Mouse (Mus musculus): ENCODE measurements at regions not wholly inside any gene's neighbourhood (a gene's known extent, or its start where the extent isn't known, plus 50 kb on each side); places are given as distances from the start of the nearest gene placed in this dataset.

DNA sequence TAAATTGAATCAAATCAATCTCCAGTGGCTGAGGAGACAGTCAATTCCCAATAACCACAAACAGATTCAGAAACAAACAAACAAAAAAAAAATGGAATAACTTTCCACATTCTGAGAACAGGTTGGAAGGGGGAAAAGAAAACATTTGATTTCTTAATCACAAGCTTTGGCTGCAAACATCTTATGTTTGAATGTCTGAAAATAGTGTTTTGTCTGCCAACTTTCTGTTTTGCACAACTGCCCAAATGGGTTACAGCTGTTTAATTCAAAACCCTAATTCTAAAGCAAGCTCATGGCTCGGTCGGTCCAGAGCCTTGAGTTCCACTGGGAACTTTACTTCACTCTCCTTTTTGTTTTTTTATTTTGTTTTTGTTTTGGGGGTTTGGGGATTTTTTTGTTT, 291.4 kb upstream of the Pcsk5 start:
- Histone ChIP-seq H3K4me3 (ENCODE audit: low read depth, low read length) (no peak overlapping the region), H3K27ac (ENCODE audit: low read length) (no peak overlapping the region), H3K4me1 (ENCODE audit: control insufficient read depth, insufficient read depth, low read length) (no peaks in the 10 kb centered on the region), H3K9me3 (replicated peaks; ENCODE audit: control insufficient read depth, low read length, poor library complexity, severe bottlenecking) (no peaks in the 10 kb centered on the region), H3K36me3 (ENCODE audit: control insufficient read depth, insufficient read depth, low read length) (no peaks in the 10 kb centered on the region), H3K9ac (ENCODE audit: low read depth, low read length) (no peak overlapping the region), H3K27me3 (ENCODE audit: control insufficient read depth, insufficient read depth, low read depth, low read length) (no peaks in the 10 kb centered on the region), H3K4me2 (ENCODE audit: low read length) (no peak overlapping the region)
- 93% methylated on average over 2 of the region's 2 CpGs for WGBS
- ATAC-seq = no peak

DNA sequence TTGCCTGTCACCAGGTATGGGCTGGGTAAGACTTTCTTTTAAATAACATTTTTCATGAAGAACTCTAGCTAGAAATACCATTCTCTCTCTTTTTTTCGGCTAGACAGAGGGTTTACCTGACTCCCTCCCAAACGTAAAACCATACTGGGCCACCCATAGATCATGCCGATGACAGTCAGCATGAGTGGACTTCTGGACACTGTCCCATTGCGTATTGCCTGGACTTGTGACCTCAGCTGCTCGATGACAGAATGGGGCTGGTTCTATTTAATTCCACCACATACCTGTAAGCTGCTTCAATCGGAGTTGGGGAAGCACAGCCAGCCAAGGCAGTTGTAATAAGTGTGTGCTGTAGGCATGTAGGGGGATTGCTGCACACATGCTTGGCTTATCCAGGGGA, 268.8 kb upstream of the Pcsk5 start:
- Histone ChIP-seq H3K9me3 (replicated peaks; ENCODE audit: control insufficient read depth, low read length, poor library complexity, severe bottlenecking) (no peaks in the 10 kb centered on the region), H3K9ac (ENCODE audit: low read depth, low read length) (no peak overlapping the region), H3K27ac (ENCODE audit: low read length) (no peak overlapping the region), H3K4me1 (ENCODE audit: control insufficient read depth, insufficient read depth, low read length) (peaks cover 4% of the 10 kb centered on the region; the same call in 1 of the 2 replicates), H3K4me2 (ENCODE audit: low read length) (no peak overlapping the region), H3K4me3 (ENCODE audit: low read depth, low read length) (no peak overlapping the region), H3K27me3 (ENCODE audit: control insufficient read depth, insufficient read depth, low read depth, low read length) (no peaks in the 10 kb centered on the region), H3K36me3 (ENCODE audit: control insufficient read depth, insufficient read depth, low read length) (no peaks in the 10 kb centered on the region)
- ATAC-seq = no peak
- WGBS = 88% methylated on average over 6 of the region's 6 CpGs

- no peaks in the 10 kb centered on the region for H3K9me3 ChIP-seq (replicated peaks; ENCODE audit: control insufficient read depth, low read length, poor library complexity, severe bottlenecking)
- H3K4me2 ChIP-seq (ENCODE audit: low read length) = no peak overlapping the region
- H3K27ac ChIP-seq (ENCODE audit: low read length) = no peak overlapping the region
- no peak overlapping the region for H3K4me3 ChIP-seq (ENCODE audit: low read depth, low read length)
- H3K4me1 ChIP-seq (ENCODE audit: control insufficient read depth, insufficient read depth, low read length) = peaks cover 4% of the 10 kb centered on the region; the same call in 1 of the 2 replicates
- no peaks in the 10 kb centered on the region for H3K27me3 ChIP-seq (ENCODE audit: control insufficient read depth, insufficient read depth, low read depth, low read length)
- no peaks in the 10 kb centered on the region for H3K36me3 ChIP-seq (ENCODE audit: control insufficient read depth, insufficient read depth, low read length)
- WGBS = 82% methylated on average over 2 of the region's 2 CpGs
- no peak for ATAC-seq
- H3K9ac ChIP-seq (ENCODE audit: low read depth, low read length) = no peak overlapping the region
These were observed 267.2 kb upstream of the Pcsk5 start for GRCm38 (mm10) chr19:18104590-18104989.

- 7% methylated on average over 4 of the region's 4 CpGs for WGBS
- Histone ChIP-seq H3K4me2 (ENCODE audit: low read length) (no peak overlapping the region), H3K9me3 (replicated peaks; ENCODE audit: control insufficient read depth, low read length, poor library complexity, severe bottlenecking) (no peaks in the 10 kb centered on the region), H3K27ac (ENCODE audit: low read length) (no peak overlapping the region), H3K9ac (ENCODE audit: low read depth, low read length) (no peak overlapping the region), H3K4me3 (ENCODE audit: low read depth, low read length) (no peak overlapping the region), H3K4me1 (ENCODE audit: control insufficient read depth, insufficient read depth, low read length) (peaks cover 4% of the 10 kb centered on the region; the same call in 1 of the 2 replicates), H3K27me3 (ENCODE audit: control insufficient read depth, insufficient read depth, low read depth, low read length) (no peaks in the 10 kb centered on the region), H3K36me3 (ENCODE audit: control insufficient read depth, insufficient read depth, low read length) (no peaks in the 10 kb centered on the region)
- ATAC-seq = peak; percentile 64; the same call in 1 of the 2 replicates
These were observed 264.2 kb upstream of the Pcsk5 start for GRCm38 (mm10) chr19:18101423-18102341.

GRCm38 (mm10) chr19:18083312-18083711, 245.9 kb upstream of the Pcsk5 start:
- no peak for ATAC-seq
- Histone ChIP-seq H3K4me3 (ENCODE audit: low read depth, low read length) (no peak overlapping the region), H3K27ac (ENCODE audit: low read length) (no peak overlapping the region), H3K4me1 (ENCODE audit: control insufficient read depth, insufficient read depth, low read length) (no peaks in the 10 kb centered on the region), H3K4me2 (ENCODE audit: low read length) (no peak overlapping the region), H3K27me3 (ENCODE audit: control insufficient read depth, insufficient read depth, low read depth, low read length) (no peaks in the 10 kb centered on the region), H3K9me3 (replicated peaks; ENCODE audit: control insufficient read depth, low read length, poor library complexity, severe bottlenecking) (no peaks in the 10 kb centered on the region), H3K36me3 (ENCODE audit: control insufficient read depth, insufficient read depth, low read length) (no peaks in the 10 kb centered on the region), H3K9ac (ENCODE audit: low read depth, low read length) (no peak overlapping the region)
- 69% methylated on average over 6 of the region's 6 CpGs for WGBS

DNA sequence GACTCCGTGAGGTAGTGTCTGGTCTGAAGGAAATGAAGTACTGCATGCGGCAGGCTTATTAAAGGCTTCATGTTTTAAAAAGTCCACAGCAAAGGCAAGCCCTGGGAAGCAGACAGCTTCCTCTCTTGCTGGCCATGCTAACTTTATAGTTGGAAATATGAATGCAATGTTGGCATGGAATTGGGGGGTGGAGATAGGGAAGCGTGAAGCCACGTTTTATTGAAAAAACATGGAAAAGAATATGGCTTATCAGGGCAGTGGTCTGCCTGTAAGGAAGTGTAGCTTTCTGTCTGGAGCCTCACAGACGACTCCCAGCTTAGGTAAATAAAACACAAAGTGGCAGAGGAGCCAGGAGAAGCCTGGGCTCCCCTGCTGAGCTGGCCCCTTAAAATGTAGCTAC, 231.5 kb upstream of the Pcsk5 start:
- Histone ChIP-seq H3K36me3 (ENCODE audit: control insufficient read depth, insufficient read depth, low read length) (no peaks in the 10 kb centered on the region), H3K4me1 (ENCODE audit: control insufficient read depth, insufficient read depth, low read length) (no peaks in the 10 kb centered on the region), H3K27ac (ENCODE audit: low read length) (no peak overlapping the region), H3K27me3 (ENCODE audit: control insufficient read depth, insufficient read depth, low read depth, low read length) (no peaks in the 10 kb centered on the region), H3K4me2 (ENCODE audit: low read length) (no peak overlapping the region), H3K4me3 (ENCODE audit: low read depth, low read length) (no peak overlapping the region), H3K9me3 (replicated peaks; ENCODE audit: control insufficient read depth, low read length, poor library complexity, severe bottlenecking) (no peaks in the 10 kb centered on the region), H3K9ac (ENCODE audit: low read depth, low read length) (no peak overlapping the region)
- 61% methylated on average over 5 of the region's 5 CpGs for WGBS
- ATAC-seq = no peak

GRCm38 (mm10) chr19:18067855-18068494, 230.5 kb upstream of the Pcsk5 start:
- no peak overlapping the region for H3K4me3 ChIP-seq (ENCODE audit: low read depth, low read length)
- no peaks in the 10 kb centered on the region for H3K36me3 ChIP-seq (ENCODE audit: control insufficient read depth, insufficient read depth, low read length)
- no peak overlapping the region for H3K9ac ChIP-seq (ENCODE audit: low read depth, low read length)
- H3K4me2 ChIP-seq (ENCODE audit: low read length) = no peak overlapping the region
- no peak overlapping the region for H3K27ac ChIP-seq (ENCODE audit: low read length)
- no peaks in the 10 kb centered on the region for H3K27me3 ChIP-seq (ENCODE audit: control insufficient read depth, insufficient read depth, low read depth, low read length)
- WGBS = 88% methylated on average over 8 of the region's 8 CpGs
- H3K9me3 ChIP-seq (replicated peaks; ENCODE audit: control insufficient read depth, low read length, poor library complexity, severe bottlenecking) = no peaks in the 10 kb centered on the region
- no peak for ATAC-seq
- H3K4me1 ChIP-seq (ENCODE audit: control insufficient read depth, insufficient read depth, low read length) = no peaks in the 10 kb centered on the region

- Histone ChIP-seq H3K4me3 (ENCODE audit: low read depth, low read length) (no peak overlapping the region), H3K9me3 (replicated peaks; ENCODE audit: control insufficient read depth, low read length, poor library complexity, severe bottlenecking) (no peaks in the 10 kb centered on the region), H3K27me3 (ENCODE audit: control insufficient read depth, insufficient read depth, low read depth, low read length) (no peaks in the 10 kb centered on the region), H3K4me2 (ENCODE audit: low read length) (no peak overlapping the region), H3K9ac (ENCODE audit: low read depth, low read length) (no peak overlapping the region), H3K36me3 (ENCODE audit: control insufficient read depth, insufficient read depth, low read length) (no peaks in the 10 kb centered on the region), H3K4me1 (ENCODE audit: control insufficient read depth, insufficient read depth, low read length) (no peaks in the 10 kb centered on the region), H3K27ac (ENCODE audit: low read length) (no peak overlapping the region)
- 81% methylated on average over 7 of the region's 7 CpGs for WGBS
- ATAC-seq = no peak
These were observed 219.9 kb upstream of the Pcsk5 start for GRCm38 (mm10) chr19:18057256-18057890.
